Mouse (Mus musculus): Measurements from ENCODE around the gene Arhgap29.

The Arhgap29 gene

DNA sequence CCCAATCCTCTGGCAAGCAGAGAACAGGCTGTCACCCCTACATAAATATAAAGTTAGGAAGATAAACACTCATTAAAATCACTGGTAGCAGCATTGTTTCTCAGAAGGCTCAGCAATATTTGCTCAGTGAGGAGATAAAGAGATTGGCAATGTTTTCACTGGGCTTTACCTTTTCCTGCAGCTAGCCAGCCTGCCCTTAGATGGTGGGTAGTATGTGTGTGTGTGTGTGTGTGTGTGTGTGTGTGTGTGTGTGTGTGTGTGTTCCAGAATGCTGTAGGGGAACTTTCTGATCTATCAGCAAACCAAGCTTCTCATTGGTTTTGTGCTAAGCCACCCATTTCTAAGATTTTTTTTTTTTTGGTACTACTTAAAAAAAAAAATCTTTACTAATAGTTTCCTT is 5.6 kb upstream of the Arhgap29 start:
- DNase-seq = no peak

DNA sequence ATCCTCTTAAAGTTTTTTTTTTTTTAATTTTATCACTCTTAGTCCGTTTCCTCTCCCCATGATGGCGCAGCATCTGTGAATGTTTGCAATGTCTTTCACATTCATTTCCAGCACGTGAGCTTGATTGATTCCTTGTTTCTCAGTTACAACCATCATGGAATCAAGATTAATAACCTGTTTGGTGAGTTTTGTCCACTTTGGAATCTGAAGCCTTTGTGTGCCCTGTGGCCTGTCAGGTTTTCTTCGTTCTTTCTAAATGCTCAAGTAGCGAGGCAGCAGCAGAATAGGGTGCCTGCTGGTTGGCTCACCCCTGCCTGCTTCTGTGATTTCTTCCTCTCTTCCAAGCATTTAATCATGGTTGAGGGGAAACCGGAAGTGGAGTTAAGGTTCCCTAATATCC is 2.2 kb upstream of the Arhgap29 start:
- no peak for DNase-seq

DNA sequence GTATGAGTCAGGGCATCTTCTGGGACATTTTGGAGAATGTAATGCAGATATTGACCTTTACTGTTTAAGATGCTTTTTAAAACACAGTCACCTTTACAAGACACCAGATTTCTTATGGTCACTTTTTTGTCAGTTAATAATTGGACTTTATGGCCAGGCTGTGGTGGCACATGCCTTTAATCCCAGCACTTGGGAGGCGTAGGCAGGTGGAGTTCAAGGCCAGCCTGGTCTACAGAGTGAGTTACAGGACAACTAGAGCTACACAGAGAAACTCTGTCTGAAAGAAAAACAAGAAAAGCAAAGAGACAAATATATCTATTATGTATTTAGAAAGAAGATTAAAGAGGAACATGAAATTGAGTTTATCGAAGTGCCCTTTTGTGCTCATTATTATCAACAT is 1.2 kb upstream of the Arhgap29 start:
- DNase-seq = no peak

DNA sequence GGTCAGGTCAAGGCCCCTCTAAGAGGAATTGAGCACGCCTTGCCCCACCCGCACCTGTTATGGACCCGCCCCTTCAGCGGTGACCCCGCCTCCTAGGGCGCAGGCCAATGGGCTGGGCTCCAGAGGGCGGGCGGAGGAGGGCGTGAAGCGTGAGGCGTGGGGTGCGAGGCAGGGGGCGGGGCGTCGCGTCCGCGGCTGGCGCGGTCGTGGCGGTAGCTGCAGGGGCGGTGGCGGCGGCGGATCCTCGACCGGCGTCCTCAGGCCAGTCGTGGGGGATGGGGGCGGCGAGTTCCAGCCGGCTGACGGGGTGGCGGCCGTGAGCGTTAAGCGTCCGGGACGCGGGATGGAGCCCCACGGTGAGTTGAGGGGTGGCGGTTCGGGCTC is 700 bp downstream of the Arhgap29 start:
- DNase-seq = peak; percentile 35

DNA sequence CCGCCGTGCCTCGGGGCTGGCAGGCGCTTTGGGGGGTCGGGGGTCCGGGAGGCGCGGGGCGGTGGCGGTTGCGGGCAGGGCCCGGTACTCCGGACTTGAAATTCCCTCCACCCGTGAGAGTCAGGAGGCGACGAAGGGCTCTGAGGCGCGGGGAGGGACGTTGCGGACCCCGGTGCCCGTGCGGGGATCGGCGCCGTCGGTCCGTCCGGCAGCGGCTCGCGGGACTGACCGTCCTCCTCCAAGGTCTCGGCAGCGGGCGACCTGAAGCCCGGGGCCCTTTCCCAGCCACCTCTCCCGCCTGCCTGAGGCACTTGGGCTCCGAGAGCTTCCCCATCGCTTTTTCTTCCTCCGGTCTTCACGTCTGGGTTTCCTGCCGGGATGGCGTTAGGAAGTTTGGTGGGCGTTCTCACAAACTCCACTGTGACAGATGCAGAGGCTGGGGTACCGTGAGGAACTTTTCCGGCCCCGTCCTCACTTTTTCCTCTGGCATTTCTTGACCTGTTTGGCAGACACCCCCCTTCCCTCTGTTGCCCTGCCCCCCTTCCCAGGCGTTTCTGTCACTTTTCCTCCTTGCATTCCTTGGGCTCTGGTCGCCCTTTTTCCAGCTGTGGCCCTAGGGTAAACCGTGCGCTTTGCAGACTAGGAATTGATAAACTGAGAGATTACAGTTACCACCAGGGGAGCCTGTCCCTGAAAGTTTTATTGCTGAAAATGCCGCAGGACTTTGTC is 1.3 kb downstream of the Arhgap29 start:
- no peak for DNase-seq

DNA sequence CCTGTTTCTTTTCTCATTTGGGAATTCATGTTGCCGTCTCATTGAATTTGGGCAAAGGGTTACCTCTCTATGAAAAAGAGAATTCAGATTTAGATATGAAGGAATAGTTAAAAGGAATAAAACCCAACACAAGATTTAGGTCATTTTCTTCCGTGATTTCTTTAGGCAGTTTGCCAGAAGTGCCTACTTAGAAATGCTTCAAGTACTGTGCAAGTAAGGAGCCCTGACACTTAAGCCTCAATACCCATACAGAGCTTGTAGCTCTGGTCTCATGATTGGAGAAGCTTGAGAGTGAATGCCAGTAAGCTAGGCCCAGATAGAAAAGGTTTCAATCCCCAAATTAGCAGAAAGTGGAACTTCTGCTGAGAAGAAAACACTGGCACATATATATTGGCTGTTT is 2.1 kb downstream of the Arhgap29 start:
- no peak for DNase-seq

DNA sequence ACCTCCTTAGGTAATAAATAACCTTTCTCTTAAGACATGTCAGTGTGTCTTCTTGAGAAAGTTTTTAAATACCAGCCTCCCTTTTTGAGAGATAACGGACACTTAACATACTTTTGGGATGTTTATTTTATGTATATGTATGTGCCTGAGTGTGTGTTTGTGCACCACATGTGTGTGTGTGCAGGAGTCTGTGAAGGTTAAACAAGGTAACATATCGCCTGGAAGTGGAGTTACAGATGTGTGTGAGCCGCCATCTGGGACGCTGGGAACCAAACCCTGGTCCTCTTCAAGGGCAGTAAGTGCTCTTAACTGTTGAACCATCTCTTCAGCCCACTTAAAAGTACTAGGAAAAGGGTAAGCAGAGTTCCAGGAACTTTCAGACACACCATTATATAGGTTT is 3.2 kb downstream of the Arhgap29 start:
- no peak for DNase-seq

DNA sequence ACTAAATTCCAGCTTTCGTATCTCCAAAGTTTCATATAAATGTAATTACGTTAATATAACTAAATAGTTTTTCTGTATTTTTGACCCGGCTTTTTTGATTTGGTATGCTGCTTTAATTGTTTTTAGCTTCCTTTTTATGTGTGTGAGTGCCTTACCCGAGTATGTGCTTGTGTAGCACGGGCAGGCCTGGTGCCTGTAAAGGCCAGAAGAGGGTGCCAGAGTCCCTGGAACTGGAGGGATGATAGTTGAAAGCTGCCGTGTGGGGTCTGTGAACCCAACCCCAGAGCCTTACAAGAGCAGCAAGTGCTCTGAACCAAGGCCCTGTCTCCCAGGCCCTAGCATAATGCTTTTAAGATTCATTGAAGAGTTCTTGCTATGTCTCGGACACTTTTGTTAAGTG is 4.4 kb downstream of the Arhgap29 start:
- no peak for DNase-seq

DNA sequence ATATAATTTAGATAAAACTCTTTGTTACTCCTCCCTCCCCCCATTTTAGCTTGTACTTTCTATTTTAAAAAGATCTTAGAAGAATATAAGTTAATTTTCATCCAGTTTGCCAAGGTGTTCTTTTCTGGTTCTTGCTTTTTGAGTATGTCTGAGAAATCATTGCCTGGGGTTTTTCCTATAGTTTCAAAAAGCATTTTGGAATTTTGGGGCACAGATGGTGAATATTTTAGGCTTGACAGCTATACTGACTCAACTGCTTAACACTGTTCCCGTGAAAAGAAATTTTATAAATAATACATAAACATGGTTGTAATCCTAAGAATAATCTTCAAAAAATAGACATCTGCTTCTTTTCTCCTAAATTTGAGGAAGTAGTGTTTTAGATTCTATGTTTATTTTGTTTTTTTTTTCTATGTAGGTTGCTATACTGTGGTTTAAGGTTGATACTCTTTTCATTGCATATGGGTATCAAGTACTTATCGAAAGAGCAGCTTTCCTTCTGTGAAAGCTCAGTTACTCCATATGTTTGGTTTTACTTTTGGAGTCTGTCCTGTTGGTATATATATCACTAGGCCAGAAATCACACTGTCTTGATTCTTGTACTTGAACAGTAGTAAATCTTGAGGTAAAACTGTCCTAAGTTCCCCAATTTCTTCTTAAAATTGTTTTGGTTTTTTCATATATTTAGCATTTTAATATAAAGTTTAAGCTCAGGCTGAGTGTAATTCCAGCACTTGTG is 5.4 kb downstream of the Arhgap29 start:
- DNase-seq = no peak

DNA sequence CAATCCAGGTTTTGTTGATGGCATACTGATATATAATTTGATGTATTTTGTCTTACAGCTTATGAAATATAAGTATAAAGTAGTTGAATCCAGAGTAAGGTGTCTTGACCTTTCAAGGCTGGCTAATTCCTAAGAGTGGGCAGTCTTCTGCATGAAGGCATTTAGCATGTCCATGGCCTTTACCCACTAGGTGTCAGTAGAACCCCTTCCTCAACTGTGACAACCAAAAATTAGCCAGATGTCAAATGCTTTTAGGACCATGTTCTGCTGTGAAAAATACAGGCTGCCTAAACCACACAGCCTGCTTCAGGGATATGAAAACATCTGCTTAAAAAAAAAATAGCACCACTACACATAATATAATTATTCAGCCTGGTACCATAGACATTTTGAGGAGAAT is 11.8 kb downstream of the Arhgap29 start:
- peak; percentile 5 for DNase-seq

DNA sequence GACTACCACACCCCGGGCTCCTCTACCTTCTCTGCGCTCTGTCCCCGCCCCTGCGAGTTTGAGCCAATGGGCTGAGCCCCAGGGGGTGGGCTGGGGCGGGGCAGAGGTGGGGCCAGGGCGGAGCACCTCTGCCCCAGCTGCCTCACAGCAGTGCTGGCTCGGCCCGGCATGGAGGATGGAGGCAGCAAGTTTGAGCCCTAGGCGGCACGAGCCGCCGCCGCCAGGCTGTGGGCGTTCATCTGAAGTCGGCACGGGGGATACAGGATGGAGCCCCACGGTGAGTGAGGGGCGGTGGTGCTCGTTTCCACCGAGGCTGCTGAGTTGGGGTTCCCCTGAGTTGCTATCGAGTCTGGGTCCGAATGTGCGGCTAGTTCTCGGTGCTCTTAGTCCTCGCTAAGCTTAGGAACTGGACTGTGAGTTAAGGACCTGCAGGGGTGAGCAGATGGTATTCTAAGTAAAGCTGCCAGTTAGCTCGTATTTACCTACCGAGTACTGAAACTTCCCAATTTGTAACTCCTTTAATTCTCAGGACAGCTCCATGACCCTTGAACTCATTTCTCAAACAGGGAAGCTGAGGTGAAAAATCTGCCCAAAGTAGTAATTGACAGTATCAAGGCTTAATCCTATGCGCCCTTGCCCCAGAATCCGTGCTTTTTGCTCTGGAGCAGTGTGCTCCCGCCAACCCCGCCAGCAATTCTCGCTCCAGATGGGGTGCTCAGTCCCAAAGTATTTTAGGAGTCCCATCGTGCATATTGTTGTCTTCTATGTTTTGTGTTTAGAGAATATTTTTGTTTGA is 15.5 kb downstream of the Arhgap29 start:
- DNase-seq = peak; percentile 39

DNA sequence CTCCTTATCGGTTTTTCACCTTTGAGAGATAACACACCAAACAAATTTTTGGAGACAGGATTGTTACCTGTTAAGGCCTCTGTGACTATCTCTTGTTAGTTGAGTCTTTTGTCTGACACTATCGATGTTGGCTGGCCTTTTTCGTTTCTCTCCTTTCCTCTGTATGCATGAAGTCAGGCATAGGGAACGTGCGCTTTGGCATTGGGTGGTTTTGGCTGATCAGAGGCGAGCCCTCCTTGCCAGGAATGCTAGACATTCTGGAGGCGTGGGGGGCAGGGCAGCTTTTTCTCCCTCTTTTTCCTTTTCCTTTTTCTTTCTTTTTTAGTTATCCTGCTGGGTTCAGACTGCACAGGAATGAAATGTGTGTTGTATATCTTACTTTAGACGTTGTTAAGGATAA is 16.3 kb downstream of the Arhgap29 start:
- DNase-seq = no peak

DNA sequence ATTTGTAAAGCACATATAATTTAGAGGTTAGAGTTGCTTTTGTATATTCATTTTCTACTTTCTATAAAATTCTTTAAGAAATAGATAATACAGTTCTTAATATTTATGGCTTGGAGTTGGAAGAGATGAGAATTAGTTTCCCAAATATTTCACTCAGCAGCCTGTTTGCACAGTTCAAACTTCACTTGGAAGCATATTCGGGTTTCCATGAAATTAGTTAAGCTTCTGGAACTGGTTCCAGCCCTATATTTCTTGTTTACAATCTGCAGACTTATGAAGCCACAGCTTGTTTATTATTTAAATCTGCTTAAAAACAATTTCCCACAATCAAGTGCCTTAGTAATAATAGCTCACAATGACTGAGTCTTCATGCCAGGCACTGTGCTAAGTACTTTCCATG is 17.1 kb downstream of the Arhgap29 start:
- DNase-seq = no peak

DNA sequence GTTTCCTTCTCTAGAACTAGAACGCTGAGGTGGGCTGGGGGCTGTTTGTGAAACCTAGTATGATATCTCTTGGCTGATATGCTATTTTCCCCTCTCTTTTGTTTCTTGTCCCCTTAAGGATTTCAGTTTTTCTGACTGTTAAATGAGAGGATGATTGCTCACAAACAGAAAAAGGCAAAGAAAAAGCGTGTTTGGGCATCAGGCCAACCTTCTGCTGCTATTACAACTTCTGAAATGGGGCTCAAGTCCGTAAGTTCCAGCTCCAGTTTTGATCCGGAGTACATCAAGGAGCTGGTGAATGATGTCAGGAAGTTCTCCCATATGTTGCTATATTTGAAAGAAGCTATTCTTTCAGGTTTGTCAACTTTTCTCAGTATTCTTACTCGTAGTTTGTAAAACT is 21.4 kb downstream of the Arhgap29 start:
- DNase-seq = no peak

DNA sequence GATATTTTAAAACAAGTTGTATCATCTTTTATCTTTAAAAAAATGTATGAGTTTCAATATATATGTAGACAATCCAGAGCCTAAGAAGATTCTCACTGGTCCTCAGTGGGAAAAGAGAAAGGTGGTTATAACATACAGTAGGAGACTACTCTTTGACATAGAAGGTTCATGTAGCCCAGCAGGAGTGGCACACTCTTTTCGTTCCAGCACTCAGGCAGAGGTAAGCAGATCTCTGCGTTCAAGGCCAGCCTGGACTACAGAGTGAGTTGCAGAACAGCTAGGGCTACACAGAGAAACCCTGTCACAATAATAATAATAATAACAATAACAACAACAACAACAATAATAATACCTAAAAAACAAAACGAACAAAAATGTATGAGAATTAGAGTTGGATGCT is 23.0 kb downstream of the Arhgap29 start:
- no peak for DNase-seq

DNA sequence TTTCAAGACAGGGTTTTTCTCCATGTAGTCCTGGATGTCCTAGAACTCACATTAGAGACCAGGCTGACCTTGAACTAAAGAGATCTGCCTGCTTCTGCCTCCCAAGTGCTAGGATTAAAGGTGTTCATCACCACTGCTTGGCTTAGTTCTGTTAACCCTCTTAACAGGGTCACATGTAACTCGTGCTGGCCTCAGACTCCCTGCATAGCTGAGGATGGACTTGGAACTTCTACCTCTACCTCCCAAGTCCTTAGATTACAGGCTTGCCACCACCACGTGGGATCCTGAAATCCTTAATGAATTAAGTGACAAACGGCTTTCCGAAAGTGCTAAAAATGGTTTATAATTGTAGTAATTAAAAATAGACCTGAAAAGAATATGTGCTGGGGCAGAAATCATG is 29.0 kb downstream of the Arhgap29 start:
- DNase-seq = no peak

DNA sequence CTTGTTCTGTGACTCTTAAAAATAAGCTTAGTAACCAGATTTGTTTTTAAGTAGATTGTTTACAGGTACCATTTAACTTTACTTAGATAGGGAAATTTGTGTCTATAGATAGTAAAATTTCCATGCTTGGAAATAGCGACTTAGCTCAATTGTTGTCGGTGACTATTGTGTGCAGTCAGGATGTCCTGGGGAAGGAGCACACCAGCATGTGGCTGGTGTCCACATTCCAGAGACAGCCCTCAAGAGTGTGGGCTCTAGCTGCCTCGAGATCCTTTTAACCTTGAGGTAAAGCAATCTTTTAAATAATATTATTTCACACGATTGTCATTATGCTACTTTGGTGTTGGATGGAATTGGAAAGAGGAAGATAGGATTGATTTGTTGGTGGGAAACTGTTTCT is 30.1 kb downstream of the Arhgap29 start:
- no peak for DNase-seq

DNA sequence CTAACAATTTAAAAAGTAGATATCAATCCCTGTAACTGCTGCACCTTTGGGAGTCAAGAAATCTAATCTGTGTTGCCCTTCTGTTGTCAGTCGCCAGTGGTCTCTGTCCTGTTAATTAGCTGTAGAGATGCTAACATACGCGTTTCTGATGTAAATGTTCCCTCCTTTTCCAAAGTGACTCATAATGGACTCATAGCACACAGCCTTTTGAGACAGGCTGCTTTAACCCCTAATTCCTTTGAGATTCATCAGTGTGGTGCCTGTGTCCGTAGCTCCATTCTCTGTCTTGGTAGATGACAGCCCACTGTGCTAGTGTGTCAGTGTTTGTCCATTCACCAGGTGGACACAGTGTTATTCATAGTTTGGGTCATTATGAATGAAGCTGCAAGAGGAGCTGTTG is 42.8 kb downstream of the Arhgap29 start:
- no peak for DNase-seq

DNA sequence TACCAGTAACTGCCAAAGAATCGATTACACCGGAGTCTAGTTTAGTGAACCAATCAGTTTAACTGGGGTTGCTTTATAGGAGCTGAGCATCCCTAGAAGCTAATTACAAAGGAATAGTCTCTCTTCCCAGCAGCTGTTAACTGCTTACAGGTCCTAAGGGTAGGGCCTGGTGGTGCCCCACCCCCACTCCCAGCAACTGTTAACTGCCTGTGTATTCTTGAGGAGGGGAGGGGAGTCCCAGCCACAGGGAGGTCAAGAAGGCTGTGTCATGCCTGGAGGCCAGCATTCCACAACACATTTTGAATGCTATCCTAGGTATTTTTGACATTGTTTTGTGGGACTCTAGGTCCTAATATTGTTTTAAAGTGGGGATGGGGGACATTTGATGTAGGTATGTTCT is 47.6 kb downstream of the Arhgap29 start:
- DNase-seq = no peak

DNA sequence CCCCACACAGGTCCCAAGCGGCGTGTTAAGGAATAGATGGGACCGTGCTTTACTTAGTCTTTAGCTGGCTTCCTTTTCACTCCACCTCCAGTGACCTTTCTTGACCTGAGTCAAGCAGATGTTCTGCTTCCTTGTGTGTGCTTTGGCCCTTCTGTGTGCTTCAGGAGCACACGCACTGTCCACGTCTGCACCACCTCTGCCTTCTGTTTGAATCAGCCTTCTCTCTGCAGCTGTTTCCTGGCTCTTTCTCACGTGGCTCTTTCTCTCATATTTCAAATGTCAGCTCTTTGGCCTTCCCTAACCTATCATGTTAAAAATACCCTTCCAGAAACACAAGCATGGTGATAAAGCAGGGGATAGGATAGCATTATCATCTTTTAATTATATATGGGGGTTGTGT is 49.2 kb downstream of the Arhgap29 start:
- DNase-seq = no peak

DNA sequence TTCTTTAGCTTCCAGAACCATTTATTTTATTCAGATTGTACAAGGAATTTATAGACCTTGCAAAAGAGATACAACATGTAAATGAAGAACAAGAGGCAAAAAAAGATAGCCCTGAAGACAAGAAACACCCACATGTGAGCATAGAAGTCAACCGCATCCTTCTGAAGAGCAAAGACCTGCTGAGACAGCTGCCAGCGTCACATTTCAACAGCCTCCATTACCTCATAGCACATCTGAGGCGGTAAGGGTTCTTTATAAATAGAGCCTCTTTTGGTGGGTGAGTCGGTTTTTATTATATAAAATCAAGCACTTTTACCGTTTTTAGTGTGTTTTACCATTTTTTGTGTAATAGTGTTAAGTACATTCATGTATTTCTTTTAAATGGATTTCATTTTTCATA is 57.5 kb downstream of the Arhgap29 start:
- no peak for DNase-seq

DNA sequence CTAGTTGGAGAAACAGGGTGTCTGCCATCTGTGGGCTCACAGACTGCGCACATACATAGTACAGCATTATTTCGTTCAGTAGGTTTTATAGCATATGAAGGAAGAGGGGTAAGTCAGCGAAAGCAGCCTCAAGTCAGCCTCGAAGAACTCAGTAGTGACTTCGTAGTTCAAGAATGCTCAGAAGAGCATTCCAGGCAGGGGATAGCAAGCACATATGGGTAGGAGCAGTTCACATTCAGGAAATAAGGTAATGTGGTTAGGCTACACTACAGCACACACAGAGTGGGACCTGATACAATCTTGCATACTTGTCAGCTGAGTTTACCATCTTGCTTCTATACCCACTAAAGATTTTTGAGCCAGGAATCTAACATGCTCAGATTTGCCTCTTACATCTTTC is 58.0 kb downstream of the Arhgap29 start:
- no peak for DNase-seq

DNA sequence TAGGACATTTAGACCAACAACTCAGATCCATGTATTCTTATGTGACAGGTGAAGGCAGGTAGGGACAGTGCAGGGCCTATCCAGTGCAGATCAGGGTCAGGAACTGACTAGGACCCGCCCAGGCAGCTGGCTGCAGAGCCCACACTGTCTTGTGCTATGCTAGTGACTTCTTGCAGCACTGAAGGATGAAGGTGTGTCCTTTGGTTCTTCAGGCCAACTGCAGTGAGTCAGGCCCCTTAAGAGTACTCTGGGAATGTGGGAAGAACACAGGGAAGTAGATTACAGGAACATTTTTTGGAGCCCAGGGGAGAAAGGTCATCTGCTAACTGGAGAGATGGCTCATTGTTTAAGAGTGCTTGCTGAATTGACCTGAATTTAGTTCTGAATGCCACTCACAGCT is 60.1 kb downstream of the Arhgap29 start:
- DNase-seq = no peak

DNA sequence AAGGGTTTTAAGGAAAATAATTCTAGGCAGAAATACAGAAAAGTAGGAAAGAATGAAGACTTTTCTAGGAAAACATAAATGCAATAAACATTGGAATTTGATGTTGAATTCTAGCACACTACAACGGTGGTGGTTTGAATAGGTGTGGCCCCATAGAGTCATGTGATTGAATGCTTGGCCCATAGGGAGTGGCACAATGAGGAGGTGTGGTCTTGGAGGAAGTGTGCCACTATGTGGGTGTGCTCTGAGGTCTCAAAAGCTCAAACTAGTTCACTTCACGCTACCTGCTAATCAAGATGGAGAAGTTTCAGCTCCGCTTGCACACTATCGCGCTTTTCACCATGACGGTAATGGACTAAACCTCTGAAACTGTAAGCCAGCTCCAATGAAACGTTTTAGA is 66.1 kb downstream of the Arhgap29 start:
- DNase-seq = no peak
